Mouse (Mus musculus): Measurements from ENCODE around the gene Arap1. TPM values are rescaled to one million over a fixed set of nuclear protein-coding genes. Genes with fewer than 3 reads are reported as not detected.
A peak's percentile ranks its signal among the peaks of the same experiment; 100 is the strongest.

The Arap1 gene
- polyA plus RNA-seq (2015; fragmentation: Nextera tagmentation; extraction: Ambion mirVana): 31.2 and 35.3 TPM in 2 replicates

- peak; percentile 81 for ATAC-seq
Measured at GRCm38 (mm10) chr7:101347767-101348270, at the start of gene Arap1. Arap1 (plus strand) TSS chr7:101348067.

GRCm38 (mm10) chr7:101298375-101298774 lies 49.5 kb upstream of the Arap1 start:
- ATAC-seq: 0 out of 2 replicates have a peak, but pooled peaks have one; percentile 6
- Histone ChIP-seq H3K36me3 (ENCODE audit: control insufficient read depth, insufficient read depth) (no peaks in the 10 kb centered on the region; the same call in 1 of the 2 replicates), H3K4me2 (replicated peaks; ENCODE audit: low read depth) (no peak overlapping the region), H3K27ac (ENCODE audit: low read depth, low read length) (no peak overlapping the region), H3K9me3 (ENCODE audit: control insufficient read depth) (no peaks in the 10 kb centered on the region), H3K27me3 (replicated peaks; ENCODE audit: control insufficient read depth, insufficient read depth, low read length) (no peaks in the 10 kb centered on the region), H3K4me3 (ENCODE audit: low read depth, low read length) (no peak overlapping the region), H3K4me1 (replicated peaks; ENCODE audit: control insufficient read depth, insufficient read depth, low read length) (peaks cover 12% of the 10 kb centered on the region; the same call in 1 of the 2 replicates), H3K9ac (ENCODE audit: low read depth, low read length) (no peak overlapping the region)
- no peak for TF ChIP-seq CTCF (IDR thresholded peaks at IDR 0.05; ENCODE audit: low read depth)
- WGBS: 75% methylated on average over 3 of the region's 3 CpGs

More at GRCm38 (mm10) chr7:101347767-101348270, at the start of gene Arap1:
- TF ChIP-seq CTCF (IDR thresholded peaks at IDR 0.05; ENCODE audit: low read depth): no peak
- under 1% methylated on average over 29 of the region's 35 CpGs for WGBS
- Histone ChIP-seq H3K4me3 (ENCODE audit: low read depth, low read length) (peak within 1 kb of the TSS; percentile 73), H3K27ac (ENCODE audit: low read depth, low read length) (peak within 1 kb of the TSS; percentile 82), H3K9ac (ENCODE audit: low read depth, low read length) (peak within 1 kb of the TSS; percentile 71), H3K4me2 (replicated peaks; ENCODE audit: low read depth) (peak within 1 kb of the TSS; percentile 96), H3K4me1 (replicated peaks; ENCODE audit: control insufficient read depth, insufficient read depth, low read length) (no peaks in the 10 kb centered on the region), H3K27me3 (replicated peaks; ENCODE audit: control insufficient read depth, insufficient read depth, low read length) (no peaks in the 10 kb centered on the region), H3K9me3 (ENCODE audit: control insufficient read depth) (no peaks in the 10 kb centered on the region), H3K36me3 (ENCODE audit: control insufficient read depth, insufficient read depth) (peaks cover 16% of the 10 kb centered on the region; the same call in 1 of the 2 replicates)

GRCm38 (mm10) chr7:101301361-101301880 lies 46.4 kb upstream of the Arap1 start:
- Histone ChIP-seq H3K4me1 (replicated peaks; ENCODE audit: control insufficient read depth, insufficient read depth, low read length) (peaks cover 8% of the 10 kb centered on the region; the same call in 1 of the 2 replicates), H3K27ac (ENCODE audit: low read depth, low read length) (peak overlapping the region; percentile 54), H3K4me2 (replicated peaks; ENCODE audit: low read depth) (peak overlapping the region; percentile 96), H3K9me3 (ENCODE audit: control insufficient read depth) (no peaks in the 10 kb centered on the region), H3K36me3 (ENCODE audit: control insufficient read depth, insufficient read depth) (no peaks in the 10 kb centered on the region), H3K27me3 (replicated peaks; ENCODE audit: control insufficient read depth, insufficient read depth, low read length) (no peaks in the 10 kb centered on the region), H3K4me3 (ENCODE audit: low read depth, low read length) (peak overlapping the region; percentile 75), H3K9ac (ENCODE audit: low read depth, low read length) (peak overlapping the region; percentile 73)
- peak; percentile 13; the same call in 1 of the 2 replicates for ATAC-seq
- under 1% methylated on average over 30 of the region's 30 CpGs for WGBS
- no peak for TF ChIP-seq CTCF (IDR thresholded peaks at IDR 0.05; ENCODE audit: low read depth)

GRCm38 (mm10) chr7:101301881-101302456 lies 45.9 kb upstream of the Arap1 start, which contains the start of gene Atg16l2:
Atg16l2 (minus strand) TSS chr7:101302251.
- peak; percentile 92 for ATAC-seq
- WGBS: under 1% methylated on average over 39 of the region's 39 CpGs
- peak within 1 kb of the TSS; percentile 96 for H3K4me2 ChIP-seq (replicated peaks; ENCODE audit: low read depth)
- peaks cover 3% of the 10 kb centered on the region; the same call in 1 of the 2 replicates for H3K4me1 ChIP-seq (replicated peaks; ENCODE audit: control insufficient read depth, insufficient read depth, low read length)
- no peaks in the 10 kb centered on the region for H3K36me3 ChIP-seq (ENCODE audit: control insufficient read depth, insufficient read depth)
- H3K9ac ChIP-seq (ENCODE audit: low read depth, low read length): peak within 1 kb of the TSS; percentile 73
- H3K9me3 ChIP-seq (ENCODE audit: control insufficient read depth): no peaks in the 10 kb centered on the region
- no peaks in the 10 kb centered on the region for H3K27me3 ChIP-seq (replicated peaks; ENCODE audit: control insufficient read depth, insufficient read depth, low read length)
- peak; percentile 71 for TF ChIP-seq CTCF (IDR thresholded peaks at IDR 0.05; ENCODE audit: low read depth)
- peak within 1 kb of the TSS; percentile 75 for H3K4me3 ChIP-seq (ENCODE audit: low read depth, low read length)
- peak within 1 kb of the TSS; percentile 54 for H3K27ac ChIP-seq (ENCODE audit: low read depth, low read length)

- H3K36me3 ChIP-seq (ENCODE audit: control insufficient read depth, insufficient read depth): no peaks in the 10 kb centered on the region
- ATAC-seq: no peak
- no peaks in the 10 kb centered on the region; the same call in 1 of the 2 replicates for H3K4me1 ChIP-seq (replicated peaks; ENCODE audit: control insufficient read depth, insufficient read depth, low read length)
- H3K27ac ChIP-seq (ENCODE audit: low read depth, low read length): no peak overlapping the region; the same call in 1 of the 2 replicates
- no peaks in the 10 kb centered on the region for H3K27me3 ChIP-seq (replicated peaks; ENCODE audit: control insufficient read depth, insufficient read depth, low read length)
- TF ChIP-seq CTCF (IDR thresholded peaks at IDR 0.05; ENCODE audit: low read depth): no peak
- 37% methylated on average over 7 of the region's 7 CpGs for WGBS
- peak overlapping the region; percentile 73; the same call in 1 of the 2 replicates for H3K9ac ChIP-seq (ENCODE audit: low read depth, low read length)
- H3K4me2 ChIP-seq (replicated peaks; ENCODE audit: low read depth): peak overlapping the region; percentile 96
- H3K4me3 ChIP-seq (ENCODE audit: low read depth, low read length): peak overlapping the region; percentile 75
- no peaks in the 10 kb centered on the region for H3K9me3 ChIP-seq (ENCODE audit: control insufficient read depth)
Measured at GRCm38 (mm10) chr7:101302691-101303090, 45.2 kb upstream of the Arap1 start.

GRCm38 (mm10) chr7:101306841-101307240 lies 41.0 kb upstream of the Arap1 start:
- 34% methylated on average over 2 of the region's 2 CpGs for WGBS
- no peak for TF ChIP-seq CTCF (IDR thresholded peaks at IDR 0.05; ENCODE audit: low read depth)
- Histone ChIP-seq H3K27ac (ENCODE audit: low read depth, low read length) (no peak overlapping the region), H3K4me1 (replicated peaks; ENCODE audit: control insufficient read depth, insufficient read depth, low read length) (no peaks in the 10 kb centered on the region), H3K9ac (ENCODE audit: low read depth, low read length) (no peak overlapping the region), H3K27me3 (replicated peaks; ENCODE audit: control insufficient read depth, insufficient read depth, low read length) (no peaks in the 10 kb centered on the region), H3K4me2 (replicated peaks; ENCODE audit: low read depth) (no peak overlapping the region), H3K9me3 (ENCODE audit: control insufficient read depth) (no peaks in the 10 kb centered on the region), H3K36me3 (ENCODE audit: control insufficient read depth, insufficient read depth) (no peaks in the 10 kb centered on the region), H3K4me3 (ENCODE audit: low read depth, low read length) (no peak overlapping the region)
- no peak for ATAC-seq
